Mouse (Mus musculus) lung, adult 18-20 months (tissue): ENCODE data around the gene Gm11027.
"Not testable (repeated sequence)": the region's sequence is repeated elsewhere in the genome, so short reads cannot be mapped to it uniquely, and the experiment has no call there.

Experiments
- DNase-seq, 2 experiments: peaks; one replicate each; pipeline ENCODE4 v3.0.0; 2022; ENCODE audit warnings: mixed read lengths in 2 of 2

Gene Gm11027

DNA sequence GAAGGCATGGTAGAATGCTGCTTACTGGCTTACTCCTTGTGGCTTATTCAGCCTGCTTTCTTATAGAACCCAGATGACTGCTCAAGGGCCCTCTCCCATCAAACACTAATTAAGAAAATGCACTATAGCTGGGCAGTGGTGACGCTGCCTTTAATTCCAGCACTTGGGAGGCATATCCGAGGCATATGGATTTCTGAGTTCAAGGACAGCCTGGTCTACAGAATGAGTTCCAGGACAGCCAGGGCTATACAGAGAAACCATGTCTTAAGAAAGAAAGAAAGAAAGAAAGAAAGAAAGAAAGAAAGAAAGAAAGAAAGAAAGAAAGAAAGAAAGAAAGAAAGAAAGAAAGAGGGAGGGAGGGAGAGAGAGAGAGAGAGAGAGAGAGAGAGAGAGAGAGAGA lies at the start of gene Gm11027:
Gene Gm11027 (plus strand): TSS at position 301 of the 400 bp plus-strand sequence.
- not testable (repeated sequence) for DNase-seq

DNA sequence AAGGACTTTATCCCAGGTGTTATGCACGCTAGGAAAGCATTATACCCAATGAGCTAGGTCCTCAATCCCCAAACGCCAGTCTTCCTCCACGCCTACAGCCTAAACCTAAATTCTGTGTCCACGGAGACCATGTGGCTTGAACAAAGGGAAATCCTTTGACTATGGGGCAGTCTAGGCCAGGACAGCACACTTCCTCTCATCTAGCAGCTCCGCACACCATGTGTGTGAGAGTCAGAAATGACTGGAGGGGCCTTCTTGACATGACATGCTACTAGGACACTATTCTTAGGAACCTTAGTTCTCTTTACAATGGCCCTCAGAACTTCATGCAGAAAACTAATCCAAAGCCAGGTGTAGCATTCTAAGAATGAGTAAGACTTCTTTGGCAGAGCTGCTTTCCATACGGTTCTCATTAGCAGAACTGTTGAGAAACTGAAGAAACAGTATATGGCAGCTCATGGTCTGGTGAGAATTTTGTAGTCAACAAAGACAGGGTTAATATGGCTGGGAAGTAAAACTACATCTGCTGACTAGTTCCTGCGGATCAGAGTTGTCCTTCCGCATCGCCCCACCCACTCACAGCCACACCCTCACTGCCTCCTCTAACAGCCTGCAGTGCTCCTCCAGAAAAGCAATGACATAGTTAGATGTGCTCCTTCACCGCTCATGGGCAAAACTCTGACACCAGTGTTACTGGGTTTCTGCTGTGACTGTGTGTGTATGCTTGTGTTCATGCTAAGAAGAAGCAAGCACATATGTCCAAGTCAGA lies 48.7 kb upstream of the Gm11027 start:
- DNase-seq: no peak

GRCm38 (mm10) chr12:116229451-116229850 lies 45.7 kb upstream of the Gm11027 start:
- DNase-seq: peak in 1 of 2 experiments; percentile 7

GRCm38 (mm10) chr12:116231612-116232011 lies 43.6 kb upstream of the Gm11027 start:
- peak; percentile 85 to 91 for DNase-seq

GRCm38 (mm10) chr12:116232061-116232460 lies 43.1 kb upstream of the Gm11027 start:
- DNase-seq: no peak

DNA sequence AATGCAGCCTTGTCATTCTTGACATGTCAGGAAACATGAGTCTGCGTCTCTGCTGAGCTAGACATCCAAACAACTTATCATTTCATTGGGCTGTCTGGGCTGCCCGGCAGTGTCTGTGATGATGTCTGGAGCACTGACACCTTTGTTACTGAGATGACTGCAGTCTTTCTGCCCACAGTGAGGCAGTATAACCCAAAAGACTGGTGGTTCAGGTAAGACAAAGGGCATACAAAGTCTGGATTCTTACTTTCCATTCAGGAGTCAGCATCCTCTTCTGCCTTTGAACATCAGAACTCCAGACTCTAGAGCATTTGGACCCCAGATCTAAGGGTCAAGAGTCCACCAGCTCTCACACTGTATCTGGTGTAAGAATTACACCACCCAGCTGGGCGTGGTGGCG lies 39.8 kb upstream of the Gm11027 start:
- DNase-seq: no peak

DNA sequence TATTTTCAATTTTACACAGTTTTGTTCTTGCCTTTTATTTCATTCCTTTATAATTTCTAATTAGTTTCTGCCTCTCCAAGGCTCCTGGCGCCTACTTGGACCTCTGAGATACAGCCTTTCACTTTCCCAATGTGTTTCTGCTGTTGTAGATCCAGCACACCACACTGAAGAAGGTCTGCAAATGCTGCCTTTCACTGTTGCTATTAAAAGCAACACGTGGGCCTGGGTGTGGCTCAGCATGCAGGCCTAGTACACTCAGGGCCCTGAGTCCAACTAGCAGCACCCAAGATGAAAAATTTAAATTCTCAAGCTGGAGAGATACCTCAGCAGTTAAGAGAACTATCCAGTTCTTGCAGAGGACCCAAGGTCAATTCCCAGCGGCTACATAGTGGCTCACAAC lies 38.5 kb upstream of the Gm11027 start:
- DNase-seq: no peak

GRCm38 (mm10) chr12:116238370-116238769 lies 36.8 kb upstream of the Gm11027 start:
- DNase-seq: no peak

- DNase-seq: no peak
These were observed 36.4 kb upstream of the Gm11027 start for GRCm38 (mm10) chr12:116238803-116239202.

- DNase-seq: no peak
These were observed 30.6 kb upstream of the Gm11027 start for GRCm38 (mm10) chr12:116244601-116245000.

DNA sequence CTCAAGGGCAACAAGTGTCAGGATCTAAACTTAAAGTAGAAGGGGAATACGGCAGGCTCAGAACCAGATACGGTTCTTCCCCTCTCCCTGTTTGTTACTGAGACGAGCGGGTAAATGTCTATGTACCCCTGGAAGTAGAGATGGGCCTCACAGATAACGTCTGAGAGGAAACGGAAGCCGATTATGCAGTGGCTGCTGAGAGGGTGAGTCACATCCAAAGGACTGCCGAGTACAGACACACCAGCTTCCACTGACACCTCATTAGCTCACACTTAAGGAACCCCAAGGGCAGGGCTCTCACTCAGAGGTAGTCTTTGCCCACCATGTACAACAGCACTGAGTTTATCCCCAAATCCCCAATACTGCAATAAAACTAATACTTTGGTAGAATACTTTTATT lies 20.5 kb upstream of the Gm11027 start:
- no peak for DNase-seq

DNA sequence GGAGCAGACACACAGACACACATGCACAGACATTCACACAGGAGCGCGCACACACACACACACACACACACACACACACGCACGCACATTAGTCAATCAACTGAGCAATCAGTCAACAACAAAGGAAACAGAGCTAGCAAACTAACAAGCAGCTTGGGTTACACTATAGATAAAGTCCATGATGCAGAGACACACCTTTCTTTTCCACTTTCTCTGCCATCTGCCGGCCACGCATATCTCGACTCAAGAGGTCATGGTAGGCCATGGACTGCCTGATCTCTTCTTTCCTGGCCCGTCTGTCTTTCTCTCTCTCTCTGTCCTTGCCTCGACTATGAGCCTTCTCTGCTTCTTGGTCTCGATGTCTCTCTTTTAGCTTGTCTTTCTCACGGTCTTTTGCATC lies 19.6 kb upstream of the Gm11027 start:
- DNase-seq: no peak

DNA sequence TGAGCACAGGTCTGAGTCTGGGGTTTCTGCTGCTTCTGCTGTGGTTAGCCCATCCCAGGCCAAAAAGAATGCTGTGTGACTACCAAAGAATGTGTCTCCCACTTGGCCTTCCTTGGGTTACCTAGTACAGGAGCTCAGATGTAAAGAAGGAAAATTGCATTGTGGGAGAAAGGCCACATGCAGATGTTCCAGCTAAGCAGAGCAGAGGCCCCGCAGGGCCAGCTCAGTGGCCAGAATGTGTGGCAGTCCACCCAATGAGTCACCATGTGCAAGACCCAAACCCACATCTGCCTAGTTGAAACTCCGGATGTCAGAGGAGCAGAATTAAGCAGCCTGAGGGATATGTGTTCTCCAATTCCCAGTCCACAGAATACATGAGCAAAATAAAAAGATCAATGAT lies 16.9 kb upstream of the Gm11027 start:
- no peak for DNase-seq

DNA sequence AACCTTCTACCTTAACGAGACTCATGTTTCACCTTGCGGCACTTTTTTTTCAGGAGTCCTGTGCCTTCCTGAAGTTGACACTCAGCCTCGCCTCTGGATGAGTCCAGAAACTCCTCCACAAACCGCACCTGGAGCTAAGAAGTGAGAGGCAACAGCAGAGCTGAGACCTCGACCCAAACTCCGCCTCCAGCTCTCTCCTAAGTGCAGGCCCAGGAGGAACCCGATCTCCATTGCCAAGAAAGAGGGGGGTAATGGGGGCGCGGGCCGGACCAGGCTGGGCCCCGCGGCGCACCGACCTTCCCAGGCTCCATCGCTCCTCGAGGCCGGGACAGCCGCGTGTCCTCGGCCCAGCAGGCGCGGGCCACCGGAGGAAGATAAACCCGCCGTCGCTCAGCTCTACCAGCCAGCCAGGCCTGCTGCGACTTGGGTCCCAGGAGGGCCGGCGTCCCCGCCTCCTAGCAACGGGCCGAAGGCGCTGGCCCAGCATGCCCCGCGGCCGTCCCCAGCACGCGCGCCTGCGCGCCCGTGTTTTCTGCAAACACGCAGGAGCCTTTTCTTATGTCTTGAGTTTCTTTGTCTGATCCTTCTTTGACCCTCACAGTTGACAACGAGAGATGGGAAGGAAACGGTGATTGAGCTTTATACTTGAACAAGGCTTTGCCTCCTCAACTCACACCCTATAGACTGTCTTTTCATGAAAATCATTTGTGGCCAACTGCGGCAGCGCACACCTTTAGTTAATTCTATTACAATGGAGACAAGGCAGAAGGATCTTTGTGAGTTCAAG lies 12.4 kb upstream of the Gm11027 start, which contains the start of gene Wdr60:
Gene Wdr60 (minus strand): TSS at position 468 of the 787 bp plus-strand sequence.
- peak; percentile 88 to 90 for DNase-seq

GRCm38 (mm10) chr12:116264756-116265155 lies 10.4 kb upstream of the Gm11027 start:
- DNase-seq: no peak

DNA sequence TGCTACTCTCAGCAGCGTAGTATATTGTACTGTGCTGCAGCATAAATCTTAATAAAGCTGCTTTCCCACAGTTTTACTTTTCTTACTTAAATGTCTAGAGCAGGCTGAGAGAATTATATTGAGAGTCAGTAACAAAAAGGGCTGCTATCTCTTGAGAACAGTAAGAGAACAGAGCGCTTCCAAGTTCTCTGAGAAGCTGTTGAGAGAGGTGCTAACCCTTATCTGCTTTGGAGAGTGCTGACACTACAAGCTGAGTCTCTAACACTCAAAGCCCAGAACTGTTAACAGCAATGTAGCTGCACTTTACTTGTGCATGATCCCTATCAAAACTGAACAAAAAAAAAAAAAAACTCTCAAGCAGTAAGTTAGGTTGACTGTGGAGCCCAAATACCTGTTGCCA lies 9.9 kb upstream of the Gm11027 start:
- DNase-seq: no peak

GRCm38 (mm10) chr12:116269450-116269849 lies 5.7 kb upstream of the Gm11027 start:
- peak; percentile 19 to 53 for DNase-seq

GRCm38 (mm10) chr12:116270538-116270937 lies 4.6 kb upstream of the Gm11027 start:
- DNase-seq: no peak

DNA sequence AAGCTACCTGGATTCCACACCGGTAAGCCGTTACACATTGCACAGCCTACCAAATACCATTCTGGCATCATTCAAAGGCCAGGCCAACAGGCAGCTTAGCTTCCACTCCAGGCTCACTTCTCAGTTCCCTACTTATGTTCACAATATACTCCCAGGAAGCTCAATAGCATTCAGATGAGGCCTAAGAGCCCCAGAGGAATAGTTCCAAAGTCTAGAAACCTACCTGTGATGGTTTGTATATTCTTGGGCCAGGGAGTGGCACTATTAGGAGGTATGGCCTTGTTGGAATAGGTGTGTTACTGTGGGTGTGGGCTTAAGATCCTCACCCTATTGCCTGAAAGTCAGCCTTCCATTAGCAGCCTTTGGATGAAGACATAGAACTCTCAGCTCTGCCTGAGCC lies 4.1 kb upstream of the Gm11027 start:
- no peak for DNase-seq

- DNase-seq: peak; percentile 9 to 18
These were observed 1.5 kb upstream of the Gm11027 start for GRCm38 (mm10) chr12:116273733-116274132.

- no peak for DNase-seq
These were observed 445 bp downstream of the Gm11027 start for GRCm38 (mm10) chr12:116275631-116276030.

- no peak for DNase-seq
These were observed 1.8 kb downstream of the Gm11027 start for GRCm38 (mm10) chr12:116276961-116277360.

GRCm38 (mm10) chr12:116278541-116278940 lies 3.4 kb downstream of the Gm11027 start:
- no peak for DNase-seq

DNA sequence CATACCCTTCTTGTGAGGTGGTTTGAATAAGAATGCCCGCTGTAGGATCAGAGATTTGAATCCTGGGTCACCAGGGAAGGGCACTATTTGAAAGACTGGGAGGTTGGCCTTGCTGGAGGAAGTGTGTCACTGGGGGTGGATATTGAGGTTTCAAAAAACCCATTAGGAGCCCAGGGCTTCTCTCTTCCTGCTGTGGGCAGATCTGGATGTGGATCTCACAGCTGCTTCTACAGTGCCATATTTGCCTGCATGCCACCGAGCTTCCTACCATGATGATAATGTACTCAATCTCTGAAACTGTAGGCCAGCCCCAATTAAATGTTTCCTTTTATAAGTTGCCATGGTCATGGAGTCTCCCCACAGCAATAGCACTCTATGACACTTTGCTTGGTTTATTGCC lies 4.0 kb downstream of the Gm11027 start:
- DNase-seq: no peak
